Comparison of ENCODE assay signal across 23 mouse cellular contexts in the genomic region with DNA sequence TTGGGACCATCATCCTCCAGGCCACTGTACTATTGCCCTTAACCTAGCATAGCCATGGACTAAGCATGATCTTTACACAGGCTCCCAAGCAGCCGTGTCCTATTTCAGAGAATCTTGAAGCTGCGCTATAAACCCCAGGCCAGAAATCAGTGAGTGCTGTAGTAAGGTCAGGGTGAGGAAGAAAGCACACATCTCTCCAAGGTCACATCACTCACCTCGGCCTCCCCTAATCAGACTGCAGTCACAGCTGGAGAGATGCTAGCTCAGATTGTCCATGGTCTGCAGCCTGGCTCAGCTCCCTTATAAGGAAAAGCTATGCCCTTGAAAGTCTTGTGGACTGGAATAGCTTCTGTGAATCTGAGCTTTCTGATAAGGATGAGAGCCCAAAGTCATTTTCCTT. TPM values are rescaled to one million over a fixed set of nuclear protein-coding genes. Genes with fewer than 3 reads are reported as not detected.
DNase-seq lines count a peak whose midpoint lies in the region; ATAC-seq and TF ChIP-seq lines count a peak whose summit lies in the region.
"Had no signal": no experiment of that assay in that cellular context is flagged by ENCODE, and none has a peak within 500 bp of the region (broad histone marks: within the 10 kb centered on the region; RNA-seq: fewer than 3 reads in every experiment).

No protein-coding gene starts in this region.

- no peak overlapping the region for H3K9ac ChIP-seq in heart, embryonic 12.5 days
- 0 out of 2 replicates have a peak overlapping the region, but pooled peaks have one; percentile 12 for H3K9ac ChIP-seq in kidney, embryonic 16.5 days (replicated peaks; ENCODE audit: low read length)
- H3K9ac ChIP-seq: forebrain, embryonic 13.5 days; limb, embryonic 13.5 days; liver, embryonic 12.5 days; midbrain, embryonic 15.5 days; neural tube, embryonic 12.5 days had no signal

- H3K4me1 ChIP-seq in heart, embryonic 10.5 days = peaks cover 19% of the 10 kb centered on the region
- H3K4me1 ChIP-seq in heart, embryonic 12.5 days (replicated peaks) = peaks cover 12% of the 10 kb centered on the region
- H3K4me1 ChIP-seq in kidney, embryonic 16.5 days (ENCODE audit: insufficient read depth, low read length) = peaks cover 28% of the 10 kb centered on the region
- H3K4me1 ChIP-seq in kidney, adult 2 months (ENCODE audit: control insufficient read depth, insufficient read depth, low read length) = peaks cover 6% of the 10 kb centered on the region; the same call in 1 of the 2 replicates
- H3K4me1 ChIP-seq: liver, embryonic 12.5 days; megakaryocyte, embryonic 14.5 days had no signal

- H3K4me2 ChIP-seq in heart, embryonic 12.5 days = no peak overlapping the region
- H3K4me2 ChIP-seq in kidney, embryonic 16.5 days (replicated peaks; ENCODE audit: low read depth, low read length) = no peak overlapping the region
- H3K4me2 ChIP-seq: forebrain, embryonic 13.5 days; heart, embryonic 11.5 days; limb, embryonic 13.5 days; liver, embryonic 12.5 days; midbrain, embryonic 15.5 days; neural tube, embryonic 12.5 days had no signal

- DNase-seq in adrenal gland, adult (ENCODE audit: inconsistent age in 2 of 2, low spot score in 1 of 2) = peak; percentile 65 to 68
- no peak for DNase-seq in adrenal gland, adult 18-20 months (ENCODE audit: low spot score in 2 of 2)
- DNase-seq in heart, embryonic 10.5 days (ENCODE audit: low spot score) = no peak
- DNase-seq in kidney, adult 2 months = no peak
- peak; percentile 64 for DNase-seq in ovary, adult 18-20 months (ENCODE audit: low spot score)
- no peak for DNase-seq in ovary, postnatal 36 days (ENCODE audit: low spot score)
- DNase-seq: cerebellum, adult 11-12 months; heart, postnatal 10 days; layer of hippocampus, adult 9-11 months; lung, adult 2 months; thymus, adult 18-20 months; thymus, postnatal 36 days had no signal

- TF ChIP-seq CTCF in kidney, adult 2 months (conservative IDR thresholded peaks at IDR 0.05; ENCODE audit: insufficient read depth, insufficient read length, low read depth, low read length) = no peak

- H3K4me3 ChIP-seq in heart, embryonic 10.5 days = no peak overlapping the region
- H3K4me3 ChIP-seq in heart, embryonic 12.5 days = no peak overlapping the region
- no peak overlapping the region for H3K4me3 ChIP-seq in kidney, embryonic 16.5 days (ENCODE audit: low read length)
- H3K4me3 ChIP-seq in kidney, adult 2 months (ENCODE audit: insufficient read depth, low read depth, low read length) = no peak overlapping the region
- H3K4me3 ChIP-seq: forebrain, embryonic 13.5 days; limb, embryonic 13.5 days; liver, embryonic 12.5 days; megakaryocyte, embryonic 14.5 days; midbrain, embryonic 15.5 days; neural tube, embryonic 12.5 days had no signal

- TF ChIP-seq POLR2A in kidney, adult 2 months (IDR thresholded peaks at IDR 0.05; ENCODE audit: low read depth, low read length) = no peak

- H3K9me3 ChIP-seq in heart, embryonic 10.5 days = no peaks in the 10 kb centered on the region
- no peaks in the 10 kb centered on the region for H3K9me3 ChIP-seq in heart, embryonic 12.5 days (replicated peaks)
- no peaks in the 10 kb centered on the region for H3K9me3 ChIP-seq in kidney, embryonic 16.5 days (ENCODE audit: low read length)
- H3K9me3 ChIP-seq: forebrain, embryonic 13.5 days; limb, embryonic 13.5 days; liver, embryonic 12.5 days; midbrain, embryonic 15.5 days; neural tube, embryonic 12.5 days had no signal

- H3K27me3 ChIP-seq in heart, embryonic 10.5 days (ENCODE audit: insufficient read depth, poor library complexity, severe bottlenecking) = no peaks in the 10 kb centered on the region
- H3K27me3 ChIP-seq in heart, embryonic 12.5 days (replicated peaks) = no peaks in the 10 kb centered on the region
- H3K27me3 ChIP-seq in kidney, embryonic 16.5 days (ENCODE audit: insufficient read depth, low read length) = no peaks in the 10 kb centered on the region
- no peaks in the 10 kb centered on the region for H3K27me3 ChIP-seq in kidney, adult 2 months (replicated peaks; ENCODE audit: control insufficient read depth, insufficient read depth, low read length)
- H3K27me3 ChIP-seq: forebrain, embryonic 13.5 days; limb, embryonic 13.5 days; midbrain, embryonic 15.5 days; neural tube, embryonic 12.5 days had no signal

- ATAC-seq in heart, embryonic 12.5 days (ENCODE audit: insufficient number of reproducible peaks, low FRiP score) = no peak
- no peak for ATAC-seq in kidney, embryonic 16.5 days (ENCODE audit: low FRiP score, low TSS enrichment)
- ATAC-seq: forebrain, embryonic 13.5 days; intestine, embryonic 16.5 days; liver, embryonic 12.5 days had no signal

- H3K27ac ChIP-seq in heart, embryonic 10.5 days = peak overlapping the region; percentile 59; the same call in 1 of the 2 replicates
- no peak overlapping the region for H3K27ac ChIP-seq in heart, embryonic 12.5 days (ENCODE audit: poor library complexity, severe bottlenecking)
- H3K27ac ChIP-seq in kidney, embryonic 16.5 days (ENCODE audit: low read length) = peak overlapping the region; percentile 67; the same call in 1 of the 2 replicates
- H3K27ac ChIP-seq in kidney, adult 2 months (ENCODE audit: insufficient read depth, low read depth, low read length) = no peak overlapping the region
- H3K27ac ChIP-seq: forebrain, embryonic 13.5 days; hindbrain, postnatal 0 days; limb, embryonic 13.5 days; liver, embryonic 12.5 days; midbrain, embryonic 15.5 days had no signal

- H3K36me3 ChIP-seq in heart, embryonic 10.5 days = no peaks in the 10 kb centered on the region
- no peaks in the 10 kb centered on the region for H3K36me3 ChIP-seq in heart, embryonic 12.5 days
- no peaks in the 10 kb centered on the region for H3K36me3 ChIP-seq in kidney, embryonic 16.5 days (ENCODE audit: insufficient read depth, low read length)
- no peaks in the 10 kb centered on the region for H3K36me3 ChIP-seq in kidney, adult 2 months (ENCODE audit: control insufficient read depth, insufficient read depth, low read length)
- H3K36me3 ChIP-seq: limb, embryonic 13.5 days; liver, embryonic 12.5 days; midbrain, embryonic 15.5 days; neural tube, embryonic 12.5 days had no signal

- WGBS in heart, embryonic 10.5 days = 56% methylated on average over 3 of the region's 3 CpGs
- 43% methylated on average over 3 of the region's 3 CpGs for WGBS in heart, embryonic 12.5 days
- WGBS in kidney, embryonic 16.5 days = 30% methylated on average over 3 of the region's 3 CpGs
- 54% methylated on average over 3 of the region's 3 CpGs for WGBS in kidney, adult 2 months

RNA-seq across cellular contexts. Expression of a gene that starts 13.4 kb away (rescaled TPM):
- total RNA-seq in adrenal gland, adult 18-20 months (2021) = 1 to 10 TPM; 4.9 to 6.2 TPM
- 7.5 and 15.3 TPM in 2 replicates for polyA plus RNA-seq in heart, embryonic 10.5 days (2016; fragmentation: Nextera tagmentation; extraction: Ambion mirVana)
- 8.3 and 10.5 TPM in 2 replicates for polyA plus RNA-seq in heart, embryonic 12.5 days (2016; fragmentation: Nextera tagmentation; extraction: Ambion mirVana)
- 83.7 and 86.5 TPM in 2 replicates for polyA plus RNA-seq in kidney, embryonic 16.5 days (2015; fragmentation: Nextera tagmentation; extraction: Ambion mirVana)
- polyA plus RNA-seq in kidney, adult 2 months (2012; rRNA removed) = 17.3 and 18.9 TPM in 2 replicates

Comparison
In these comparisons a context has a peak if more than half of its experiments do, and no peak if none do; other contexts are left out.
1. DNase-seq: peak in adrenal gland, adult (2 of 2) and ovary, adult 18-20 months (single experiment); none in adrenal gland, adult 18-20 months (0 of 2), heart, embryonic 10.5 days (single experiment), kidney, adult 2 months (single experiment) and ovary, postnatal 36 days (single experiment).
2. H3K27ac ChIP-seq: peak in heart, embryonic 10.5 days (single experiment) and kidney, embryonic 16.5 days (single experiment); none in heart, embryonic 12.5 days (single experiment) and kidney, adult 2 months (single experiment).